Mouse (Mus musculus): ENCODE measurements around the gene Susd1. TPM values are rescaled to one million over a fixed set of nuclear protein-coding genes. Genes with fewer than 3 reads are reported as not detected.

The Susd1 gene
- total and polyA plus RNA-seq, 3 experiments: 1.6 to 6.1 (median 4.1) TPM

- Histone ChIP-seq H3K4me1 (ENCODE audit: control insufficient read depth in 1 of 2, insufficient read depth in 2 of 2) (peaks cover 0 to 9% of the 10 kb centered on the region in 2 experiments; a peak in 2 of 4 replicates), H3K4me3 (replicated peaks in 1 of 3; ENCODE audit: low read depth in 2 of 3, low read length in 2 of 3, poor library complexity in 1 of 3) (no peak overlapping the region), H3K9me3 (replicated peaks; ENCODE audit: low read length) (no peaks in the 10 kb centered on the region), H3K9ac (ENCODE audit: insufficient read depth, low read depth) (no peak overlapping the region), H3K79me2 (replicated peaks; ENCODE audit: control insufficient read depth, extremely low read depth, insufficient read depth, poor library complexity, severe bottlenecking) (no peaks in the 10 kb centered on the region), H3K36me3 (replicated peaks in 1 of 2; ENCODE audit: control insufficient read depth in 1 of 2, insufficient read depth in 1 of 2, low read length in 1 of 2) (peaks cover 0 to 3% of the 10 kb centered on the region in 2 experiments), H3K4me2 (ENCODE audit: insufficient read depth, low read depth, poor library complexity, severe bottlenecking) (no peak overlapping the region), H3K27me3 (replicated peaks) (no peaks in the 10 kb centered on the region), H3K27ac (ENCODE audit: insufficient read depth, low read depth) (no peak overlapping the region)
- in situ Hi-C loops (cut with MboI; ENCODE audit: low pct_ligation_motif_present, low pct_unique_long_range_greater_than_20kb, low sequenced_read_pairs): no loop called here
- TF ChIP-seq MYC (IDR thresholded peaks at IDR 0.05; ENCODE audit: low read depth, low read length) (no peak), MEF2A (IDR thresholded peaks at IDR 0.05; ENCODE audit: borderline replicate concordance, low read depth, low read length) (no peak), ELF1 (IDR thresholded peaks at IDR 0.05; ENCODE audit: low read depth, low read length) (no peak), PAX5 (IDR thresholded peaks at IDR 0.05; ENCODE audit: low read length) (no peak), NRF1 (IDR thresholded peaks at IDR 0.05; ENCODE audit: low read depth, low read length) (no peak), SMC3 (IDR thresholded peaks at IDR 0.05; ENCODE audit: low read depth, low read length) (no peak), CTCF (conservative IDR thresholded peaks at IDR 0.05 in 1 of 2, IDR thresholded peaks at IDR 0.05 in 1 of 2; ENCODE audit: low read depth in 2 of 2, low read length in 2 of 2) (no peak), JUN (IDR thresholded peaks at IDR 0.05; ENCODE audit: insufficient read depth, low read depth, low read length) (no peak), MAFK (IDR thresholded peaks at IDR 0.05; ENCODE audit: insufficient replicate concordance, low read length) (no peak)
- dilution Hi-C loops (cut with MboI; ENCODE audit: extremely low pct_ligation_motif_present, extremely low pct_unique_long_range_greater_than_20kb, low sequenced_read_pairs): no loop called here
- peak; percentile 7 for DNase-seq (ENCODE audit: extremely low read depth)
Observed at GRCm38 (mm10) chr4:59465449-59465848, 27.0 kb upstream of the Susd1 start.

- TF ChIP-seq MAFK (IDR thresholded peaks at IDR 0.05; ENCODE audit: insufficient replicate concordance, low read length) (peak; percentile 71; the same call in 1 of the 2 replicates), CTCF (conservative IDR thresholded peaks at IDR 0.05 in 1 of 2, IDR thresholded peaks at IDR 0.05 in 1 of 2; ENCODE audit: low read depth in 2 of 2, low read length in 2 of 2) (no peak)
- Histone ChIP-seq H3K9me3 (replicated peaks; ENCODE audit: low read length) (no peaks in the 10 kb centered on the region), H3K36me3 (replicated peaks in 1 of 2; ENCODE audit: control insufficient read depth in 1 of 2, insufficient read depth in 1 of 2, low read length in 1 of 2) (no peaks in the 10 kb centered on the region), H3K27ac (ENCODE audit: insufficient read depth, low read depth) (no peak overlapping the region), H3K4me3 (replicated peaks in 1 of 3; ENCODE audit: low read depth in 2 of 3, low read length in 2 of 3, poor library complexity in 1 of 3) (no peak overlapping the region), H3K9ac (ENCODE audit: insufficient read depth, low read depth) (no peak overlapping the region), H3K4me1 (ENCODE audit: control insufficient read depth in 1 of 2, insufficient read depth in 2 of 2) (peaks cover 2 to 9% of the 10 kb centered on the region in 2 experiments; a peak in 2 of 4 replicates), H3K4me2 (ENCODE audit: insufficient read depth, low read depth, poor library complexity, severe bottlenecking) (no peak overlapping the region), H3K79me2 (replicated peaks; ENCODE audit: control insufficient read depth, extremely low read depth, insufficient read depth, poor library complexity, severe bottlenecking) (no peaks in the 10 kb centered on the region), H3K27me3 (replicated peaks) (no peaks in the 10 kb centered on the region)
- dilution Hi-C loops (cut with MboI; ENCODE audit: extremely low pct_ligation_motif_present, extremely low pct_unique_long_range_greater_than_20kb, low sequenced_read_pairs): no loop called here
- in situ Hi-C loops (cut with MboI; ENCODE audit: low pct_ligation_motif_present, low pct_unique_long_range_greater_than_20kb, low sequenced_read_pairs): no loop called here
- no peak for DNase-seq (ENCODE audit: extremely low read depth)
Observed at GRCm38 (mm10) chr4:59464661-59465060, 26.2 kb upstream of the Susd1 start.

GRCm38 (mm10) chr4:59462494-59462893 is 24.1 kb upstream of the Susd1 start:
- TF ChIP-seq RCOR1 (conservative IDR thresholded peaks at IDR 0.05; ENCODE audit: low read depth, low read length) (no peak), USF2 (conservative IDR thresholded peaks at IDR 0.05; ENCODE audit: low read depth, low read length) (no peak), TCF12 (IDR thresholded peaks at IDR 0.05; ENCODE audit: low read depth, low read length) (no peak), PAX5 (IDR thresholded peaks at IDR 0.05; ENCODE audit: low read length) (no peak), KAT2A (IDR thresholded peaks at IDR 0.05; ENCODE audit: insufficient replicate concordance, low read length) (no peak), BHLHE40 (IDR thresholded peaks at IDR 0.05; ENCODE audit: low read depth, low read length) (no peak), MAFK (IDR thresholded peaks at IDR 0.05; ENCODE audit: insufficient replicate concordance, low read length) (no peak), MYC (IDR thresholded peaks at IDR 0.05; ENCODE audit: low read depth, low read length) (no peak), JUN (IDR thresholded peaks at IDR 0.05; ENCODE audit: insufficient read depth, low read depth, low read length) (no peak), EP300 (IDR thresholded peaks at IDR 0.05; ENCODE audit: low read length) (no peak), E2F4 (IDR thresholded peaks at IDR 0.05; ENCODE audit: insufficient replicate concordance, low read depth, low read length) (no peak), ZC3H11A (IDR thresholded peaks at IDR 0.05; ENCODE audit: low read depth, low read length) (no peak), CTCF (conservative IDR thresholded peaks at IDR 0.05 in 1 of 2, IDR thresholded peaks at IDR 0.05 in 1 of 2; ENCODE audit: low read depth in 2 of 2, low read length in 2 of 2) (no peak), ZMIZ1 (IDR thresholded peaks at IDR 0.05; ENCODE audit: low read depth, low read length) (no peak), NELFE (IDR thresholded peaks at IDR 0.05; ENCODE audit: low read depth, low read length) (no peak), ETS1 (conservative IDR thresholded peaks at IDR 0.05; ENCODE audit: low read depth, low read length) (no peak), MAX (IDR thresholded peaks at IDR 0.05; ENCODE audit: low read length) (no peak)
- in situ Hi-C loops (cut with MboI; ENCODE audit: low pct_ligation_motif_present, low pct_unique_long_range_greater_than_20kb, low sequenced_read_pairs) (no loop called here), dilution Hi-C loops (cut with MboI; ENCODE audit: extremely low pct_ligation_motif_present, extremely low pct_unique_long_range_greater_than_20kb, low sequenced_read_pairs) (no loop called here)
- Histone ChIP-seq H3K4me2 (ENCODE audit: insufficient read depth, low read depth, poor library complexity, severe bottlenecking) (no peak overlapping the region), H3K9ac (ENCODE audit: insufficient read depth, low read depth) (no peak overlapping the region), H3K27ac (ENCODE audit: insufficient read depth, low read depth) (no peak overlapping the region), H3K79me2 (replicated peaks; ENCODE audit: control insufficient read depth, extremely low read depth, insufficient read depth, poor library complexity, severe bottlenecking) (no peaks in the 10 kb centered on the region), H3K4me1 (ENCODE audit: control insufficient read depth in 1 of 2, insufficient read depth in 2 of 2) (peaks cover 2 to 9% of the 10 kb centered on the region in 2 experiments; a peak in 2 of 4 replicates), H3K9me3 (replicated peaks; ENCODE audit: low read length) (no peaks in the 10 kb centered on the region), H3K27me3 (replicated peaks) (no peaks in the 10 kb centered on the region), H3K36me3 (replicated peaks in 1 of 2; ENCODE audit: control insufficient read depth in 1 of 2, insufficient read depth in 1 of 2, low read length in 1 of 2) (no peaks in the 10 kb centered on the region), H3K4me3 (replicated peaks in 1 of 3; ENCODE audit: low read depth in 2 of 3, low read length in 2 of 3, poor library complexity in 1 of 3) (no peak overlapping the region)
- no peak for DNase-seq (ENCODE audit: extremely low read depth)
